Mouse (Mus musculus) testis, adult 2 months (tissue): ENCODE data around the gene Spaca1. TPM values are rescaled to one million over a fixed set of nuclear protein-coding genes. Genes with fewer than 3 reads are reported as not detected.
"Not testable (repeated sequence)": the region's sequence is repeated elsewhere in the genome, so short reads cannot be mapped to it uniquely, and the experiment has no call there.

Source experiments
- H3K27ac ChIP-seq: fragments of 200-500 bp; 2 replicates; pipeline ENCODE4 v1.5.1; 2012; ENCODE audit warnings: low read depth, low read length; ENCODE audit not compliant: control insufficient read depth, insufficient read depth
- H3K27me3 ChIP-seq: fragments of 200-500 bp; 2 replicates; pipeline ENCODE4 v1.6.1; 2012; ENCODE audit warnings: mild to moderate bottlenecking, low read length, moderate library complexity; ENCODE audit not compliant: control insufficient read depth, insufficient read depth
- H3K36me3 ChIP-seq: fragments of 200-500 bp; 2 replicates; pipeline ENCODE4 v1.6.1; 2012; ENCODE audit warnings: mild to moderate bottlenecking, low read length; ENCODE audit not compliant: control insufficient read depth, insufficient read depth
- H3K4me1 ChIP-seq: fragments of 200-500 bp; 2 replicates; pipeline ENCODE4 v1.6.1; 2012; ENCODE audit warnings: low read length; ENCODE audit not compliant: control insufficient read depth, insufficient read depth
- H3K4me3 ChIP-seq: fragments of 200-500 bp; 2 replicates; pipeline ENCODE4 v1.5.1; 2012; ENCODE audit warnings: low read depth, mild to moderate bottlenecking, low read length, moderate library complexity, mixed read lengths; ENCODE audit not compliant: control insufficient read depth
- CTCF ChIP-seq: fragments of 200-500 bp; IDR thresholded peaks from 2 replicates; pipeline ENCODE4 v1.5.1; 2012; ENCODE audit warnings: low read depth, mild to moderate bottlenecking, inconsistent platforms, low read length, moderate library complexity; ENCODE audit not compliant: control insufficient read depth, insufficient read depth, insufficient replicate concordance
- POLR2A ChIP-seq: fragments of 200-500 bp; IDR thresholded peaks from 2 replicates; pipeline ENCODE4 v1.6.1; 2012; ENCODE audit warnings: low read depth, mild to moderate bottlenecking, inconsistent platforms, low read length, moderate library complexity; ENCODE audit not compliant: control insufficient read depth
- polyA plus RNA-seq: library from polyadenylated mRNA; depleted of rRNA; stranded (reverse); fragments of >200 nt; gene quantifications from 2 replicates; pipeline ENCODE4 v1.2.3, GENCODE M21; 2012; rRNA removed

Gene Spaca1
- 193 and 250 TPM in 2 replicates for polyA plus RNA-seq

DNA sequence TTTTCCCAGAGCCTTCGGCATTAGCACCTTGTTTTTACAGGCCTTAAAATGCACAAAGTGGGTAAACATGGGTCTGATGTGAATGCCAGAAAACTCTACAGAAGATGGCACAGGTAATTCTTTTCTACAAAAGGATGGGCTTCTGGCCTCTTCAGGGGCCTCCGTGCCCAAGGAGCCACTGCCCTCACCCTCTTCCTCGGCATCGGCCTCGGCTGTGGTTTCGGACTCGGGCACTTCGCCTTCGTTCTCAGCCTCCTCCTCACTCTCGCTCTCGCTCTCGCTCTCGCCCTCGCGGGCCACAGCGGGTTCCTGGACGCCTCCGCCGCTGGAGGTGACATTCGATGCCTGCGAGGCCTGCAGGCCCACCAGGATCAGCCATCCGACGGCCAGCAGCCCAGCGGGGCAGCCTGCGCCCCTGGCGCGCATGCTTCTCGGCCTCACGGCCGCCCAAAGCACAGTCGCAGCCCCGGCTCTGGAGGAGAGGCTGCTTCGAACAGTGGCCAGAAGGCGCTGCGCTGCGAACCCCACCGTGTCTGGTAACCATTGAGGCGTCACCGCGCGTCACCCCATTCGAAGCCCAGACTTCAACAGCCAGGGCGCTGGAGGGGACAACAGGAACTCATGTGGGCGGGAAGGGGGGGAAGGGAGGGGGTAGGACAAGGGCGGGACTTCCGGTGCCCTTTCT lies at the start of gene Spaca1:
TSS of gene Spaca1 (minus strand) at position 621 of the 685 bp plus-strand sequence.
- TF ChIP-seq CTCF (no peak), POLR2A (peak; percentile 74; the same call in 1 of the 2 replicates)
- Histone ChIP-seq H3K27me3 (no peaks in the 10 kb centered on the region), H3K4me1 (0 out of 2 replicates have a peak, but pooled peaks cover 2% of the 10 kb centered on the region), H3K36me3 (no peaks in the 10 kb centered on the region), H3K27ac (peak within 1 kb of the TSS; percentile 69), H3K4me3 (peak within 1 kb of the TSS; percentile 84)

DNA sequence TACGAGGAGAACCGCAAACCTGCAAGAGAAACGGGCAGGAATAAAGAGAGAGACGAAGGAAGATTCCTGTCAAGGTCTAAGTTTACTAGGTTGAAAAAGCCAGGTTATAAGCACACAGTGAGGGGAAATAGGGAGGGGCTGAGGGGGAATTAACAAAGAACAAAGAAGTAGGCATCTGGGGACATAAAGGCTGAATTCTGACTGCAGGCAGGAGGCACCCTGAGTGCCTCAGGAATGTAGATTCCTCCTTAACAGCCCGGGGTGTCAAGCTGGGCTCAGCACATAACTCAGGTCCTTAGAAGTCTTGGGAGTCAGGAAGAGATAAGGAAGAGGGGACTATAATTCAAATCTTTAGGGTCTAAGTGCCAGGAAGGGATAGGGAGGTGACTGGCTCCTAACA lies 37.3 kb upstream of the Spaca1 start:
- H3K4me1 ChIP-seq, H3K27ac ChIP-seq, H3K4me3 ChIP-seq, H3K36me3 ChIP-seq, H3K27me3 ChIP-seq: not testable (repeated sequence)

DNA sequence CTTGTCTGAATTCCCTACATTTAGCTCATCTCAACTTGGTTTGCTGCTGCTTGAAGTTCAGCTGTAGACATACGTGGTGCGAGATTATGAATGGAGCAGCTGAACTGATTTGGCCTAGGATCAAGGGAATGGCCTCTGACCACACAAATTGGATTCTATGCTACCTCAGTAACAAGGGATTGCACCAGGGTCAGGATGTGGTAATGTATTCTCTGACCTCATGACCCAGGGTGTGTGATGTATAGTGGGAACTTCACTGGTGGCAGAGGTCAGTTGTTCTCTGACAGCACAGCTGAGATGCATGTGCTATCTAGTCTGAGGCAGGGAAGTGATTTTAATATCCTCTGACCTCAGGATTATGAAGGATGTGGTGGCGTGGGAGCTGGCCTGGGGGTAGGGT lies 31.1 kb upstream of the Spaca1 start:
- TF ChIP-seq CTCF = no peak
- no peak for TF ChIP-seq POLR2A
- H3K36me3 ChIP-seq = no peaks in the 10 kb centered on the region

GRCm38 (mm10) chr4:34069002-34069401 lies 19.0 kb upstream of the Spaca1 start:
- Histone ChIP-seq H3K27ac (no peak overlapping the region), H3K27me3 (no peaks in the 10 kb centered on the region), H3K36me3 (no peaks in the 10 kb centered on the region), H3K4me1 (no peaks in the 10 kb centered on the region), H3K4me3 (no peak overlapping the region)
- TF ChIP-seq CTCF (no peak), POLR2A (no peak)

More for the DNA sequence above, 31.1 kb upstream of the Spaca1 start:
- Histone ChIP-seq H3K4me3 (no peak overlapping the region), H3K4me1 (no peaks in the 10 kb centered on the region), H3K27ac (no peak overlapping the region), H3K27me3 (no peaks in the 10 kb centered on the region)

GRCm38 (mm10) chr4:34058320-34058719 lies 8.3 kb upstream of the Spaca1 start:
- H3K27ac ChIP-seq = no peak overlapping the region
- H3K4me1 ChIP-seq = no peaks in the 10 kb centered on the region
- no peaks in the 10 kb centered on the region for H3K36me3 ChIP-seq
- H3K4me3 ChIP-seq = no peak overlapping the region
- TF ChIP-seq POLR2A (no peak), CTCF (no peak)
- H3K27me3 ChIP-seq = no peaks in the 10 kb centered on the region

DNA sequence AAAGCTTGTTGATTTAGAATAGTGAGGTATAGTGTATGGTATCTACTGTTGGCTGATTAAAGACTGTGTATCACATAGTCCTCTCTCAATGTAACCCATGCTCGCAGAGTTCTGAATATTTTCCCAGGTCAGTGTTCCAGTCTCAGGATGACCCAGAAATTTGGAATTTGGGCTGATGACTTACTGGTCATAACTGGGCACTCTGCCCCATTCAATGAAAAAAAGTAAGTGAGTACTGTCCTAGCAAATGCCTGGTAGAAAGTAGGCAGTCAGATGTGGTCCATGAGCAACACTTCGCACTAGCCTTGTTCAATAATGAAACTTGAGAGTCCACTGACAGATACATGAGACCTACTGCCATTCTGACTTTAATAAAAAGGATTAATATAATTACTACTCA lies 23.2 kb downstream of the Spaca1 start:
- Histone ChIP-seq H3K4me3 (no peak overlapping the region), H3K27ac (no peak overlapping the region), H3K27me3 (no peaks in the 10 kb centered on the region), H3K4me1 (no peaks in the 10 kb centered on the region), H3K36me3 (no peaks in the 10 kb centered on the region)
- TF ChIP-seq CTCF = no peak
- TF ChIP-seq POLR2A = no peak

DNA sequence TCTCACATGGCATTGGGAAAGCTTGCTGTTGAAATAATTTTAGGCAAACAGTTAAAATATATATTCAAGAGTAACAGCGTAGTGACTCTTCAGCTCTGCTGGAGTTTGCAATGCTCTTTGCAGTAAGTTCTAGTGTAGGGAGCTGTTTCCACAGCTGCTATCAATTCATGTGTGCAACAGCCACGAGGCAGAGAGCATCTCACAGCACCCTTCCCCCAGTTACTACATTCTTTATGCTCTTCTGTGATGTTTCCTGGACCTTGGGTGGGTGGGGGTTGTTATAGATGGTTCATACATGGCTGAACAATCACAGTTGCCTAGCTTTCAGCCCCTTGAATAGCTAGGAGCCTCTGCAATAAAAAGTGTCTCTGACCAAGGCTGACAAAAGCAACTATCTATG lies 28.5 kb downstream of the Spaca1 start:
- H3K4me3 ChIP-seq = no peak overlapping the region
- H3K4me1 ChIP-seq = no peaks in the 10 kb centered on the region
- no peaks in the 10 kb centered on the region for H3K27me3 ChIP-seq
- no peaks in the 10 kb centered on the region for H3K36me3 ChIP-seq
- no peak overlapping the region for H3K27ac ChIP-seq
- TF ChIP-seq CTCF (no peak), POLR2A (no peak)

DNA sequence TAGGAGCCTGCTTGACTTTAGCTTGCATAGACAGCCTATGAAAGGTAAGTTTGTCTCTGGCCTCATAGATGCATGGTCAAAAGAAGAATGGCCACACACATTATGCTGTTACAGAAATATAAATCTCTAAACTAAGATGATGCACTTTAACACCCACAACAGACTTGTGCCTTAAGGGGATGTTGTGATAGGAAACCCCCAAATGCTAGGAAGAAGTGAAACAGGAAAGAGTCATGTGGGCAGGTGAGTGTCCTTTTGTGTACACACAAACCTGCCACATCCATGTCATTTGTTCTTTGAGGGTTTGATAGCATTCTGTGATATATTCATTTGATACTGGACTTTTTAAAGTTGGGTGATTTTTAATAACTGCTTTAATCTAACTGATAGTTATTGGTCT lies 53.6 kb downstream of the Spaca1 start:
- Histone ChIP-seq H3K4me1 (no peaks in the 10 kb centered on the region), H3K27me3 (no peaks in the 10 kb centered on the region), H3K4me3 (no peak overlapping the region), H3K27ac (no peak overlapping the region), H3K36me3 (no peaks in the 10 kb centered on the region)
- TF ChIP-seq CTCF = no peak
